Mouse (Mus musculus): ENCODE measurements around the gene Asb6.

DNA sequence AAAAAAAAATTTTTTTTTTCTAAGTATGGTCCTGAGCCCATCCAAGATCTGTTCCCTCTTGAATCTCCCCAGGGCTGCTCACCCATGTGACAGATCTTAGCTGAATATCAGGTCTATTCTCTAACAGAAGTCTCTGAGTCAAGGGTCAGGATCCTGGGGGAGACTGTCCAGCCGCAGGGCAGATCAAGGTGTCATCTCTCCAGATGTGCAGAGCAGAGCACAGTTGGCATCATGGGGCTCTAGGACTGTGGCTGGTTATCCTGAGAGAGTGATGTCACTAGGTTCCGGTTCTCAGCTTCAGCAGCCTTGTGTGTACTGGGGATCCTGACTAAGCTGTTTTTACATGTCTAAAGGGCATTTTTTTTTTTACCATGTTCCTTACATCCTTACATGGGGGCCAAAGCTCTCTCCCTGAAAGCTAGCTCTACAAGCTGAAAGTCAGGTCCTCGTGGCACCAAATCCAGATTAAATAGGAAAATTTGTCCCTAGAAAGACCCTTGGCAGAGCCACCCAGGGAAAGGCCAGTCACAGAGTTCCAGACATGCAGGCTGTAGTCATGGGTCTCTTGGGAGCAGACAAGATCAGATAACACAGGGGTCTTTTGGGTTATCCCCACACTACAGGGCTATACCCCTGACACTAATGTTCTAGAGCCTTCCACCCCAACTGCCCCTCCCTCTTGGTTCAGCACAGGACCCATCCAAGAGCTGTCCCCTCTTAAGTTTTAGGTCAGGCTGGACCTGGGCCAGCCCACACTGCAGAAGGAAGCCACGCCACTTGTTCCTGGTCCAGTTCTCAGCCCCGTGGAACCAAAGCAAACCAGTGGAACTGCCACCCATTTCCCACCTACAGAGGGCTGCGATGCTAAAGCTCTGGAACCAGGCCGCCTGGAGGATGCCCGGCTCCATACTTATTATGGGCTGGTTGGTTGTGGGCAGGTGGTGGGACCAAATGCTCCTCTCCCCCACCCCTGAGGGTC lies 47.5 kb downstream of the Asb6 start:
- TF ChIP-seq USF2 (IDR thresholded peaks at IDR 0.05; ENCODE audit: borderline replicate concordance in 1 of 2, insufficient read depth in 1 of 2, low read depth in 1 of 2, low read length in 2 of 2), result no peak
- TF ChIP-seq MAX (IDR thresholded peaks at IDR 0.05; ENCODE audit: low read length), result no peak
- TF ChIP-seq CTCF (IDR thresholded peaks at IDR 0.05 in 2 of 3, conservative IDR thresholded peaks at IDR 0.05 in 1 of 3; ENCODE audit: control insufficient read depth in 1 of 3, insufficient read depth in 1 of 3, low read depth in 2 of 3, low read length in 3 of 3, poor library complexity in 1 of 3, severe bottlenecking in 1 of 3), result no peak
- no peak for TF ChIP-seq GATA1 (IDR thresholded peaks at IDR 0.05; ENCODE audit: low read depth, low read length)
- no peak for TF ChIP-seq EP300 (IDR thresholded peaks at IDR 0.05; ENCODE audit: low read depth in 1 of 2, low read length in 2 of 2)
- TF ChIP-seq POLR2A (IDR thresholded peaks at IDR 0.05; ENCODE audit: control insufficient read depth in 1 of 2, insufficient read depth in 1 of 2, low read depth in 1 of 2, low read length in 2 of 2, poor library complexity in 1 of 2), result no peak
- no peak for TF ChIP-seq USF1 (IDR thresholded peaks at IDR 0.05; ENCODE audit: low read depth, low read length)
- no peak for TF ChIP-seq E2F4 (IDR thresholded peaks at IDR 0.05; ENCODE audit: borderline replicate concordance, low read depth, low read length)
